Mouse (Mus musculus): Measurements from ENCODE around the gene Aasdh.

DNA sequence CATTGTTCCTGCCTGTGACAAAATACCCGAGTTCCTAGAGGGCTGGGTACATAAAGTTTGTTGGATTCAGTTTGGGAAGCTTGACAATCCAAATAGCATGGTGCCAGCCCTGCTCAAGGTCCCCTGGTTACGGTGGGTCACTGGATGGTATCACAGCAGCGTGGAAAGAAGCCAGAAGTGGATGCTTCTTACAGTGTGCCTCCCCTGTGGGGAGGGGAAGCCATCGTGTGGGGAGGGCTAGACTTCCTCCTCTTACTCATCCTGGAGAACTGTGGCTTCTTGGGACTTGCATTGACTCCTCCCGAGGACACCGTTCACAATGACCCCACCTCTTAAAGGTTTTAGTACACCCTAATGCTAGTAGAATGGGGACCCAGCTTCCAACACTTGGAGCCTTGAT is 65.5 kb downstream of the Aasdh start:
- no peak for TF ChIP-seq CTCF (conservative IDR thresholded peaks at IDR 0.05; ENCODE audit: insufficient read depth, insufficient read length, low read depth, low read length)
- no peak for TF ChIP-seq POLR2A (IDR thresholded peaks at IDR 0.05; ENCODE audit: low read depth, low read length)

Measured in kidney, adult 2 months (tissue).